ENCODE assay signal across 17 mouse cellular contexts in genomic region chr11:4155641-4156040, GRCm38 (mm10).
"Had no signal": no experiment of that assay in that cellular context is flagged by ENCODE, and none has a peak within 500 bp of the region (broad histone marks: within the 10 kb centered on the region; RNA-seq: fewer than 3 reads in every experiment).

No protein-coding gene starts in this region.

- H3K27ac ChIP-seq: kidney, postnatal 0 days; left cerebral cortex, adult 2 months; limb, embryonic 12.5 days; limb, embryonic 15.5 days; liver, embryonic 15.5 days; midbrain, embryonic 10.5 days; stomach, postnatal 0 days had no signal

- H3K9me3 ChIP-seq: limb, embryonic 12.5 days; limb, embryonic 15.5 days; liver, embryonic 15.5 days; midbrain, embryonic 10.5 days had no signal

- DNase-seq: kidney, adult 2 months; kidney, postnatal 36 days; lung, adult 2 months; lung, postnatal 14 days; lung, postnatal 4 days; midbrain, embryonic 14.5 days; thymus, adult 2 months; thymus, postnatal 14 days; thymus, postnatal 4 days had no signal

- H3K4me2 ChIP-seq: limb, embryonic 12.5 days; limb, embryonic 15.5 days; liver, embryonic 15.5 days had no signal

- ATAC-seq: intestine, postnatal 0 days had no signal

- H3K36me3 ChIP-seq: liver, embryonic 15.5 days had no signal

- H3K9ac ChIP-seq: limb, embryonic 12.5 days; limb, embryonic 15.5 days; liver, embryonic 15.5 days had no signal

- H3K27me3 ChIP-seq: limb, embryonic 12.5 days; limb, embryonic 15.5 days; liver, embryonic 15.5 days had no signal

- H3K4me3 ChIP-seq: left cerebral cortex, adult 2 months; limb, embryonic 12.5 days; limb, embryonic 15.5 days; liver, embryonic 15.5 days; midbrain, embryonic 10.5 days had no signal
